Mouse (Mus musculus) cerebellum, postnatal 10 days (tissue): ENCODE measurements around the gene Gpatch8.
"Not testable (repeated sequence)": the region's sequence is repeated elsewhere in the genome, so short reads cannot be mapped to it uniquely, and the experiment has no call there.

ENCODE experiments used
- DNase-seq, 2 experiments: peaks; one replicate each; pipeline ENCODE4 v3.0.0; 2021; ENCODE audit warnings: mixed read lengths in 2 of 2

Gene Gpatch8

GRCm38 (mm10) chr11:102568756-102569377, 12.7 kb upstream of the Gpatch8 start:
- DNase-seq, result no peak

GRCm38 (mm10) chr11:102568191-102568590, 12.0 kb upstream of the Gpatch8 start:
- DNase-seq, result peak in 1 of 2 experiments; percentile 40

- DNase-seq, result no peak
Observed at GRCm38 (mm10) chr11:102567723-102568122, 11.5 kb upstream of the Gpatch8 start.

- no peak for DNase-seq
Observed at GRCm38 (mm10) chr11:102567157-102567556, 11.0 kb upstream of the Gpatch8 start.

- no peak for DNase-seq
Observed at GRCm38 (mm10) chr11:102566290-102566689, 10.1 kb upstream of the Gpatch8 start.

GRCm38 (mm10) chr11:102565741-102566140, 9.5 kb upstream of the Gpatch8 start:
- DNase-seq, result no peak

GRCm38 (mm10) chr11:102564952-102565671, 8.9 kb upstream of the Gpatch8 start:
- not testable (repeated sequence) for DNase-seq

- no peak for DNase-seq
Observed at GRCm38 (mm10) chr11:102558704-102559103, 2.5 kb upstream of the Gpatch8 start.

- DNase-seq, result no peak
Observed at GRCm38 (mm10) chr11:102557386-102557785, 1.2 kb upstream of the Gpatch8 start.

GRCm38 (mm10) chr11:102556716-102557074, 503 bp upstream of the Gpatch8 start:
- DNase-seq, result no peak

- DNase-seq, result peak in 1 of 2 experiments; percentile 68
Observed at GRCm38 (mm10) chr11:102555400-102556030, 677 bp downstream of the Gpatch8 start.

- DNase-seq, result no peak
Observed at GRCm38 (mm10) chr11:102552051-102552450, 4.1 kb downstream of the Gpatch8 start.

GRCm38 (mm10) chr11:102551176-102551575, 5.0 kb downstream of the Gpatch8 start:
- no peak for DNase-seq

- DNase-seq, result no peak
Observed at GRCm38 (mm10) chr11:102541471-102541870, 14.7 kb downstream of the Gpatch8 start.

GRCm38 (mm10) chr11:102540286-102540685, 15.9 kb downstream of the Gpatch8 start:
- DNase-seq, result not testable (repeated sequence)

- no peak for DNase-seq
Observed at GRCm38 (mm10) chr11:102539690-102540089, 16.5 kb downstream of the Gpatch8 start.

- no peak for DNase-seq
Observed at GRCm38 (mm10) chr11:102536210-102536609, 20.0 kb downstream of the Gpatch8 start.

- DNase-seq, result no peak
Observed at GRCm38 (mm10) chr11:102534078-102534477, 22.1 kb downstream of the Gpatch8 start.

GRCm38 (mm10) chr11:102531425-102531824, 24.8 kb downstream of the Gpatch8 start:
- DNase-seq, result no peak

GRCm38 (mm10) chr11:102514793-102515424, 41.3 kb downstream of the Gpatch8 start:
- DNase-seq, result no peak

GRCm38 (mm10) chr11:102510226-102510625, 46.0 kb downstream of the Gpatch8 start:
- peak; percentile 9 to 20 for DNase-seq

GRCm38 (mm10) chr11:102496732-102497131, 59.5 kb downstream of the Gpatch8 start:
- no peak for DNase-seq

GRCm38 (mm10) chr11:102496206-102496605, 60.0 kb downstream of the Gpatch8 start:
- DNase-seq, result no peak
